Mouse (Mus musculus) adrenal gland, adult 18-20 months (tissue): ENCODE measurements at regions not wholly inside any gene's neighbourhood (a gene's known extent, or its start where the extent isn't known, plus 50 kb on each side); places are given as distances from the start of the nearest gene placed in this dataset.

Experiments
- DNase-seq, 2 experiments: peaks; one replicate each; pipeline ENCODE4 v3.0.0; 2021 to 2022; ENCODE audit warnings: low spot score in 2 of 2

DNA sequence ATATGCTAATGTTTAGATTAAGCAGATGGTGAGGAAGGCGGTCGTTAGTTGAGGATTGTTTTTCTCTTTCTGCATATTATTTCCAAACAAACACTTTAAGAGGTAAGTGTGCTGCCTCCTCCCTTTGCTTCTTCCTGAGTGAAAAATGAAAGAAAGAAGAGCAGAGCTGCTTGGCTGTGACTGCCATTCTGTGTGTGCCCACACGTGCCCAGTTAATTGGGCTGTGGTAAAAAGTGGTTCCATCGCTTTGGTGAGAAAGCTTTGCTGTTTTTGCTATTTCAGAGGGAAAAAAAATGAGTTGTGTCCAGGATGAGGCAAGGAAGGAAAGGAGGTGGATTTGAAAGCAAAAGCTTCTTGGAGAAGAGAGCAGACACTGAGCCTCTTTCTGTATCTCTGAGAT lies 360.9 kb upstream of the Pkn2 start:
- no peak for DNase-seq

GRCm38 (mm10) chr3:143240545-143241383 lies 359.0 kb upstream of the Pkn2 start:
- no peak for DNase-seq

DNA sequence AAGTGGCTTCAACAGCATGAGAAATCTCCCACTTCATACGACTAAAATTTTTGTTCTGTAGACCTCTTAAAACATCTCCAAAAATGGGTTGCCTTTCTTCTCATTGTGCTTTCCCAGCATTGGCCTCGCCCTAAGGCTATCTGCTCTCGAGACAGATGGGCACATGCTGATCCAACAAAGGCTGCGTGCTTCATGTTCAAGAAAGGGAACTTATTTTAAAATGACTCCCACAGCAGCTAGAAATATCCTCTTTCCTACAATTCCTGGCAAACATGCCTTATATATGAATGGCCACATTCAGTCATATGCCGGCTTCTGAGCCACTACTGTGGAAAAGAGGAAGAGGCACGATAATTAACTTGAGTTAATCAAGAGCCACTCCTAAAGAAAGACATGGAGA lies 356.7 kb upstream of the Pkn2 start:
- no peak for DNase-seq

DNA sequence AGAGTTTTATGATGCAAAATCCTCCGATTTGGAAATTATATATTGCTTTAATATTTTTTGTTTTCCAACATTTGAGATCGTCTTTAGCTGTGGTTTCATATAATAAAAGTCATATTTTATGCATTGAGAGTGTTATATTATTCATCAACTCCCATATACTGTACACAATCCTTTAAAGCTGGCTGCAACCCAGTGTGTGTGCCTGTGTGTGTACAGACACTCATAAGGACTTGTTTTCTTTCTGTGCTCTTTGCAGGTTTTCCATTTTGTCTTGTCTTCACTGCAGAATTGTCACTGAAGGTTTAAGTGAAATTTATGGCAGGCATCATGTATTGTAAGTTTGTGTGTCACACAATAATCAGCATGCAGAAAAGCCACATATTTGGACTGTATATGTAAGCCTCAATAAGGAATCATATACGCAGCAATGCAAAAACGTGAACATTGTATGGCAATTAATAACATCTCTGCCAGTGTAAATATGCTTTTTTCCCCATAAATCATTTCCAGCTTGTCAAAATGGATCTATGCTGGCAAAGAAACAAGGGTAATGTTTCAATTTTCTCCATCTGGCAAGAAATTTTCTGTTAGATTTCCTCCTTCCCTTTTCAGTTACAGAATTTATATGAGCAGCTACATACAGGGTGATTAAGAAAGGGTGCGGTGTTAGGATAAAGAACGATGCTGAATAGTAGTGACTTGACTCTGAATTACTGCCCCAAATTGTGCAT lies 342.4 kb upstream of the Pkn2 start:
- no peak for DNase-seq

- DNase-seq, result no peak
These were observed 311.6 kb upstream of the Pkn2 start for GRCm38 (mm10) chr3:143193263-143193970.

GRCm38 (mm10) chr3:143188931-143189330 lies 307.1 kb upstream of the Pkn2 start:
- no peak for DNase-seq

- no peak for DNase-seq
These were observed 292.2 kb upstream of the Pkn2 start for GRCm38 (mm10) chr3:143173971-143174370.

- no peak for DNase-seq
These were observed 280.6 kb upstream of the Pkn2 start for GRCm38 (mm10) chr3:143162444-143162843.

GRCm38 (mm10) chr3:143161993-143162392 lies 280.2 kb upstream of the Pkn2 start:
- DNase-seq, result no peak

GRCm38 (mm10) chr3:143158568-143158967 lies 276.8 kb upstream of the Pkn2 start:
- DNase-seq, result no peak

- no peak for DNase-seq
These were observed 275.1 kb upstream of the Pkn2 start for GRCm38 (mm10) chr3:143156733-143157524.

GRCm38 (mm10) chr3:143156174-143156573 lies 274.4 kb upstream of the Pkn2 start:
- DNase-seq, result no peak

GRCm38 (mm10) chr3:143155556-143155955 lies 273.8 kb upstream of the Pkn2 start:
- no peak for DNase-seq

DNA sequence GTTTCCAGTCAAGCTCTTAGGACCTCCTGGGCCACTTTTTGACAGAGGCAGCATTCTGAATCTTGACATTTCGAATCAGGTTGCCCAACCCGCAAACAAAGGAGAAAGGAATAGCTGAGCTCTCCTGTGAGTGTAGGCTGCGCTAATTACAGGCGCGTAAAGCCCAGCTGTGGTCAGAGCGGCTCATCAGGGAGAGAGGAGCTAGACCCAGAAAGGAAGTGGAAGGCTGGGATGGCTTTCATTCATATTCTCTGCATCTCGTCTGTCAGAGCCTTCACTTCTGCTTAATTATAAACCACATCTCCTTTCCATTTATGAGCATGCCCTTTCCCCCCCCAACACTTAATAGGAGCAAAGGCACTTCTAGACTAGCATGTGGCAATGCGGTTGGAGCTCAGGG lies 265.7 kb upstream of the Pkn2 start:
- DNase-seq, result no peak

- no peak for DNase-seq
These were observed 257.1 kb upstream of the Pkn2 start for GRCm38 (mm10) chr3:143138952-143139351.

GRCm38 (mm10) chr3:143134528-143134927 lies 252.7 kb upstream of the Pkn2 start:
- no peak for DNase-seq

DNA sequence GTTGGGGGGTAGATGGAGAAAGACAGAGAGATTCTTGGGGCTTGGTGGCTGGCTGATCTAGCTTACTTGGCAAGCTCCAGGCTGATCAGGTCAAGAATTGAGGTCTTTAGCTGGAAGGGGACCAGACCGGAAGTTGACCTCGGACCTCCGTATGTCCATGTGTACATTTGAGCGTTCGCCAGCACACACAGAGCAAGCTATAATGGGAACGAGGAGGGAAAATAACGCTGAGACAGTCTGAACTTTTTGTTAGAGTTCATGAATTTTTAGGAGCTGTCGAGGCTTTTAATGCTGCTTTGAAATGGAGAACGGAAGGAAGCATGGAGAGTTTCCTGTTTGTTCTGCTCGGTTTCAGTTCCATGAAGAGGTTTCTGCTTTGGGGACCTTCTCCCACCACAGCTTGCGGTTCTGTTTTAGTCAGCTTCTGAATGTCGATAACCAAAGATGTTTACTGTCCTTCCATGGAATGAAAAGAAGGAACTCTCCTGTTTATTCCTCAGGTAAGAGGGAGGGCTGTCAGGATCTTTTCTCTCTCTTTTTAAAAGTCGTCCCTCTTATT lies 226.0 kb upstream of the Pkn2 start:
- DNase-seq, result no peak

DNA sequence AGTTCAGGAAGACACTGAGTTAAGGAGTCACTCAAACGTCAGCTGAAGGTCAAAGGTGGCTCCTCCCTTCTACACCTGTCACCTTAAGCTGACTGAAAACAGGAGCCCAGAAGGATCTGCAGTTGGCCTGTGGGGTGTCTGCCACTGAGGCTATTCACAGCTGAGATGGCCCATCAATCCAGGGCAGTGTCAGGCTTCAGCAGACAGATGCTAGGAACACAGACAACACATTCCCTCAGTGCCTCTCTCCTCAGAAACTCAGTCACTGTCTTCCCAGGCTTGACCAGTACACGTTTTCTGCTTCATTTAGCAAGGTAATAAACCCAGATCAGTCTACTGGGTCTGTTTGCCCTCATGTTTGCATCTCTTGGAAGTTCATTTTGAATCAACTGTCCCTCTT lies 222.9 kb upstream of the Pkn2 start:
- DNase-seq, result no peak

GRCm38 (mm10) chr3:143103333-143103732 lies 221.5 kb upstream of the Pkn2 start:
- peak in 1 of 2 experiments; percentile 3 for DNase-seq

- peak in 1 of 2 experiments; percentile 7 for DNase-seq
These were observed 219.2 kb upstream of the Pkn2 start for GRCm38 (mm10) chr3:143100810-143101645.
